Comparison of ENCODE assay signal across 8 mouse cellular contexts in genomic region chr8:104248276-104248675, GRCm38 (mm10). TPM values are rescaled to one million over a fixed set of nuclear protein-coding genes. Genes with fewer than 3 reads are reported as not detected.
DNase-seq lines count a peak whose midpoint lies in the region; ATAC-seq and TF ChIP-seq lines count a peak whose summit lies in the region.

Tk2 (minus strand) TSS chr8:104248558.

- H3K9ac ChIP-seq in embryonic facial prominence, embryonic 14.5 days (ENCODE audit: low read depth, low read length): peak within 1 kb of the TSS; percentile 83
- H3K9ac ChIP-seq in heart, adult 2 months (ENCODE audit: low read depth, low read length): peak within 1 kb of the TSS; percentile 89
- H3K9ac ChIP-seq in limb, embryonic 13.5 days: peak within 1 kb of the TSS; percentile 83
- H3K9ac ChIP-seq in midbrain, embryonic 15.5 days: peak within 1 kb of the TSS; percentile 82

- no peaks in the 10 kb centered on the region for H3K9me3 ChIP-seq in embryonic facial prominence, embryonic 14.5 days (ENCODE audit: control insufficient read depth, low read length)
- no peaks in the 10 kb centered on the region for H3K9me3 ChIP-seq in limb, embryonic 13.5 days
- H3K9me3 ChIP-seq in midbrain, embryonic 15.5 days: no peaks in the 10 kb centered on the region

- intact Hi-C loops in heart, adult 2 months (cut with DNase I): loop anchor here (1.0 to 5.0 kb wide), 2 partner anchors 93 to 194 kb away; partner anchors contain the start of gene Dync1li2

- H3K27ac ChIP-seq in bone marrow, adult 2 months (ENCODE audit: control insufficient read depth, insufficient read depth, low read depth, low read length, poor library complexity): peak within 1 kb of the TSS; percentile 96
- H3K27ac ChIP-seq in embryonic facial prominence, embryonic 14.5 days (replicated peaks; ENCODE audit: low read depth, low read length): peak within 1 kb of the TSS; percentile 52; the same call in 1 of the 2 replicates
- peak within 1 kb of the TSS; percentile 94 for H3K27ac ChIP-seq in heart, adult 2 months
- peak within 1 kb of the TSS; percentile 33; the same call in 1 of the 2 replicates for H3K27ac ChIP-seq in limb, embryonic 13.5 days
- 0 out of 2 replicates have a peak within 1 kb of the TSS, but pooled peaks have one; percentile 62 for H3K27ac ChIP-seq in midbrain, embryonic 15.5 days

- peak; percentile 90 for DNase-seq in A20 (ENCODE audit: low read depth, low spot score)
- peak; percentile 90 for DNase-seq in embryonic facial prominence, embryonic 14.5 days (ENCODE audit: low spot score)
- peak; percentile 83 to 85 for DNase-seq in heart, adult 2 months
- DNase-seq in kidney, adult 8-10 months: peak; percentile 64 to 72
- DNase-seq in spleen, adult 18-20 months: peak; percentile 74 to 77

- peaks cover 3% of the 10 kb centered on the region; the same call in 1 of the 2 replicates for H3K27me3 ChIP-seq in embryonic facial prominence, embryonic 14.5 days (replicated peaks; ENCODE audit: control insufficient read depth, insufficient read depth, low read length)
- no peaks in the 10 kb centered on the region for H3K27me3 ChIP-seq in heart, adult 2 months (ENCODE audit: control insufficient read depth, insufficient read depth, low read length)
- H3K27me3 ChIP-seq in limb, embryonic 13.5 days: no peaks in the 10 kb centered on the region
- no peaks in the 10 kb centered on the region for H3K27me3 ChIP-seq in midbrain, embryonic 15.5 days (replicated peaks)

- H3K36me3 ChIP-seq in embryonic facial prominence, embryonic 14.5 days (ENCODE audit: control insufficient read depth, insufficient read depth, low read length): peaks cover 9% of the 10 kb centered on the region; the same call in 1 of the 2 replicates
- no peaks in the 10 kb centered on the region for H3K36me3 ChIP-seq in heart, adult 2 months (ENCODE audit: control insufficient read depth, insufficient read depth, low read length)
- peaks cover 10% of the 10 kb centered on the region for H3K36me3 ChIP-seq in limb, embryonic 13.5 days
- peaks cover 5% of the 10 kb centered on the region; the same call in 1 of the 2 replicates for H3K36me3 ChIP-seq in midbrain, embryonic 15.5 days (replicated peaks)

- peaks cover 5% of the 10 kb centered on the region; the same call in 1 of the 2 replicates for H3K4me1 ChIP-seq in bone marrow, adult 2 months (ENCODE audit: control insufficient read depth, insufficient read depth, low read length)
- H3K4me1 ChIP-seq in embryonic facial prominence, embryonic 14.5 days (ENCODE audit: control insufficient read depth, insufficient read depth, low read length): peaks cover 13% of the 10 kb centered on the region
- H3K4me1 ChIP-seq in heart, adult 2 months (ENCODE audit: control insufficient read depth, insufficient read depth, low read length): peaks cover 6% of the 10 kb centered on the region
- H3K4me1 ChIP-seq in limb, embryonic 13.5 days: peaks cover 23% of the 10 kb centered on the region
- H3K4me1 ChIP-seq in midbrain, embryonic 15.5 days: peaks cover 24% of the 10 kb centered on the region

- under 1% methylated on average over 28 of the region's 28 CpGs for WGBS in bone marrow, adult 2 months
- WGBS in embryonic facial prominence, embryonic 14.5 days: 0% methylated on average over 9 of the region's 28 CpGs
- WGBS in heart, adult 2 months: under 1% methylated on average over 28 of the region's 28 CpGs
- WGBS in limb, embryonic 13.5 days: 1% methylated on average over 27 of the region's 28 CpGs
- 1% methylated on average over 28 of the region's 28 CpGs for WGBS in midbrain, embryonic 15.5 days

- H3K4me3 ChIP-seq in bone marrow, adult 2 months (replicated peaks; ENCODE audit: control insufficient read depth, low read depth, low read length): peak within 1 kb of the TSS; percentile 73
- peak within 1 kb of the TSS; percentile 88 for H3K4me3 ChIP-seq in embryonic facial prominence, embryonic 14.5 days (ENCODE audit: low read depth, low read length)
- peak within 1 kb of the TSS; percentile 86 for H3K4me3 ChIP-seq in heart, adult 2 months
- peak within 1 kb of the TSS; percentile 84 for H3K4me3 ChIP-seq in limb, embryonic 13.5 days
- H3K4me3 ChIP-seq in midbrain, embryonic 15.5 days: peak within 1 kb of the TSS; percentile 73

- no peak for TF ChIP-seq CTCF in bone marrow, adult 2 months (IDR thresholded peaks at IDR 0.05; ENCODE audit: control insufficient read depth, insufficient read depth, low read length)
- TF ChIP-seq CTCF in heart, adult 2 months (IDR thresholded peaks at IDR 0.05): no peak

- 0 out of 2 replicates have a peak, but pooled peaks have one; percentile 28 for TF ChIP-seq EP300 in heart, adult 2 months (IDR thresholded peaks at IDR 0.05; ENCODE audit: insufficient read depth, low read depth, low read length)

- TF ChIP-seq POLR2A in bone marrow, adult 2 months (IDR thresholded peaks at IDR 0.05; ENCODE audit: borderline replicate concordance, control insufficient read depth, low read depth, low read length): peak; percentile 94
- peak; percentile 79 for TF ChIP-seq POLR2A in heart, adult 2 months (IDR thresholded peaks at IDR 0.05; ENCODE audit: insufficient read depth, low read depth, low read length)

- H3K79me2 ChIP-seq in heart, adult 2 months (replicated peaks; ENCODE audit: control insufficient read depth, insufficient read depth, low read length): no peaks in the 10 kb centered on the region

- ATAC-seq in embryonic facial prominence, embryonic 14.5 days (ENCODE audit: low read depth): peak; percentile 91
- ATAC-seq in limb, embryonic 13.5 days (ENCODE audit: low FRiP score, low read depth): peak; percentile 84
- ATAC-seq in midbrain, embryonic 15.5 days (replicated peaks): peak; percentile 93

- H3K4me2 ChIP-seq in embryonic facial prominence, embryonic 14.5 days (ENCODE audit: low read depth, low read length): peak within 1 kb of the TSS; percentile 89
- peak within 1 kb of the TSS; percentile 83 for H3K4me2 ChIP-seq in limb, embryonic 13.5 days (replicated peaks)
- H3K4me2 ChIP-seq in midbrain, embryonic 15.5 days: peak within 1 kb of the TSS; percentile 74

RNA-seq across cellular contexts. Expression of gene Tk2, which starts in this region (rescaled TPM):
- 14.5 and 32.7 TPM in 2 replicates for polyA plus RNA-seq in bone marrow, adult 2 months (2011; ENCODE audit: insufficient read depth, insufficient read length, low replicate concordance, missing spikeins)
- 16.4 and 21.2 TPM in 2 replicates for polyA plus RNA-seq in embryonic facial prominence, embryonic 14.5 days (2014; fragmentation: Nextera tagmentation; extraction: Ambion mirVana)
- 1 to 10 TPM; 6.1 to 8.7 TPM for total RNA-seq in heart, adult 2 months (2021)
- polyA plus RNA-seq in heart, adult 2 months (2012; rRNA removed): 9.8 and 10.6 TPM in 2 replicates
- polyA plus RNA-seq in limb, embryonic 13.5 days (2015; fragmentation: Nextera tagmentation; extraction: Ambion mirVana): 19.4 and 20.7 TPM in 2 replicates
- 53.9 and 54.0 TPM in 2 replicates for polyA plus RNA-seq in midbrain, embryonic 15.5 days (2015; fragmentation: Nextera tagmentation; extraction: Ambion mirVana)

Comparison
In these comparisons a context has a peak if more than half of its experiments do, and no peak if none do; other contexts are left out.
1. Peak in every context shown above with its lines: DNase-seq, ATAC-seq, H3K4me3 ChIP-seq and H3K27ac ChIP-seq.
2. H3K27ac ChIP-seq: peak in every context shown above with its lines; median percentile 96 in bone marrow, adult 2 months; 94 in heart, adult 2 months; 62 in midbrain, embryonic 15.5 days; 52 in embryonic facial prominence, embryonic 14.5 days; 33 in limb, embryonic 13.5 days.